Mouse (Mus musculus) stomach, embryonic 14.5 days (tissue): ENCODE data around the gene Zfp746. TPM values are rescaled to one million over a fixed set of nuclear protein-coding genes. Genes with fewer than 3 reads are reported as not detected.

Experiments used
- ATAC-seq: fragments of 200-750 bp; cut with Nextera tagmentation; 2 replicates; pipeline ENCODE4 v1.8.0; 2017; ENCODE audit warnings: low read depth, moderate TSS enrichment; ENCODE audit not compliant: insufficient number of reproducible peaks, insufficient read depth, low FRiP score
- H3K27ac ChIP-seq: fragments of 300-500 bp; sonication (generic); 2 replicates; pipeline ENCODE4 v1.5.1; 2014; ENCODE audit warnings: mild to moderate bottlenecking, low read length, moderate library complexity, mixed read lengths
- H3K27me3 ChIP-seq: fragments of 300-500 bp; sonication (generic); 2 replicates; pipeline ENCODE4 v1.6.1; 2014; ENCODE audit warnings: low read length, control low read depth, mixed read lengths; ENCODE audit not compliant: control insufficient read depth, insufficient read depth
- H3K36me3 ChIP-seq: fragments of 300-500 bp; sonication (generic); 2 replicates; pipeline ENCODE4 v1.6.1; 2014; ENCODE audit warnings: mild to moderate bottlenecking, control low read depth, low read length, moderate library complexity, mixed read lengths; ENCODE audit not compliant: control insufficient read depth, insufficient read depth
- H3K4me1 ChIP-seq: fragments of 300-500 bp; sonication (generic); 2 replicates; pipeline ENCODE4 v1.6.1; 2014; ENCODE audit warnings: low read length, control low read depth, mixed read lengths; ENCODE audit not compliant: control insufficient read depth, insufficient read depth
- H3K4me2 ChIP-seq: fragments of 300-500 bp; sonication (generic); replicated peaks from 2 replicates; pipeline ENCODE4 v1.6.1; 2014; ENCODE audit warnings: low read depth, low read length, control low read depth
- H3K4me3 ChIP-seq: fragments of 300-500 bp; sonication (generic); 2 replicates; pipeline ENCODE4 v1.5.1; 2014; ENCODE audit warnings: low read depth, low read length, control low read depth
- H3K9ac ChIP-seq: fragments of 300-500 bp; sonication (generic); replicated peaks from 2 replicates; pipeline ENCODE4 v1.6.1; 2014; ENCODE audit warnings: low read depth, mild to moderate bottlenecking, control low read depth, low read length, moderate library complexity, mixed read lengths
- H3K9me3 ChIP-seq: fragments of 300-500 bp; sonication (generic); 2 replicates; pipeline ENCODE4 v1.6.1; 2016; ENCODE audit warnings: low read depth, low read length, control low read depth; ENCODE audit not compliant: control insufficient read depth
- WGBS: fragments of 180-500 bp; shearing (Covaris S2); extraction: QIAGEN DNeasy Blood & Tissue Kit; methylation state at CpG from one replicate; pipeline ENCODE4 v1.1.7; 2014; 5-methylcytosine and 5-hydroxymethylcytosine counted together
- polyA plus RNA-seq: library from polyadenylated mRNA; unstranded; fragments of >200 nt; fragmentation: Nextera tagmentation; extraction: Ambion mirVana; gene quantifications from 2 replicates; pipeline ENCODE4 v1.2.1, GENCODE M21; 2014

The Zfp746 gene
- polyA plus RNA-seq, 1 experiment from 2014 or later, result 18.9 TPM

GRCm38 (mm10) chr6:48049273-48050065 lies 36.9 kb downstream of the Zfp746 start:
- Histone ChIP-seq H3K4me1 (peaks cover 6% of the 10 kb centered on the region; the same call in 1 of the 2 replicates), H3K27ac (no peak overlapping the region), H3K4me2 (peak overlapping the region; percentile 46), H3K4me3 (peak overlapping the region; percentile 83), H3K9ac (peak overlapping the region; percentile 77; the same call in 1 of the 2 replicates), H3K27me3 (no peaks in the 10 kb centered on the region), H3K9me3 (no peaks in the 10 kb centered on the region), H3K36me3 (peaks cover 1% of the 10 kb centered on the region; the same call in 1 of the 2 replicates)
- no peak for ATAC-seq
- 51% methylated on average over 9 of the region's 9 CpGs for WGBS

- ATAC-seq, result peak; percentile 92
- H3K9me3 ChIP-seq, result no peaks in the 10 kb centered on the region
- H3K9ac ChIP-seq, result peak within 1 kb of the TSS; percentile 77
- WGBS, result under 1% methylated on average over 80 of the region's 82 CpGs
- peak within 1 kb of the TSS; percentile 85 for H3K27ac ChIP-seq
- peaks cover 6% of the 10 kb centered on the region; the same call in 1 of the 2 replicates for H3K4me1 ChIP-seq
- H3K27me3 ChIP-seq, result no peaks in the 10 kb centered on the region
- H3K4me2 ChIP-seq, result peak within 1 kb of the TSS; percentile 79
- peak within 1 kb of the TSS; percentile 83 for H3K4me3 ChIP-seq
- peaks cover 9% of the 10 kb centered on the region for H3K36me3 ChIP-seq
These were observed 37.7 kb downstream of the Zfp746 start, which contains the start of gene Zfp777 for GRCm38 (mm10) chr6:48048426-48049272. TSS of gene Zfp777 (minus strand) at chr6:48048911.

- no peaks in the 10 kb centered on the region for H3K9me3 ChIP-seq
- no peaks in the 10 kb centered on the region for H3K27me3 ChIP-seq
- peak overlapping the region; percentile 83 for H3K4me3 ChIP-seq
- H3K27ac ChIP-seq, result peak overlapping the region; percentile 85; the same call in 1 of the 2 replicates
- peak; percentile 48 for ATAC-seq
- peaks cover 18% of the 10 kb centered on the region for H3K36me3 ChIP-seq
- WGBS, result under 1% methylated on average over 114 of the region's 150 CpGs
- H3K4me2 ChIP-seq, result peak overlapping the region; percentile 79
- peaks cover 6% of the 10 kb centered on the region; the same call in 1 of the 2 replicates for H3K4me1 ChIP-seq
- peak overlapping the region; percentile 77 for H3K9ac ChIP-seq
These were observed 38.7 kb downstream of the Zfp746 start for GRCm38 (mm10) chr6:48047450-48048351.

- peaks cover 19% of the 10 kb centered on the region for H3K36me3 ChIP-seq
- H3K4me2 ChIP-seq, result peak overlapping the region; percentile 79
- peaks cover 6% of the 10 kb centered on the region; the same call in 1 of the 2 replicates for H3K4me1 ChIP-seq
- H3K9me3 ChIP-seq, result no peaks in the 10 kb centered on the region
- no peaks in the 10 kb centered on the region for H3K27me3 ChIP-seq
- WGBS, result 4% methylated on average over 12 of the region's 12 CpGs
- peak overlapping the region; percentile 83 for H3K4me3 ChIP-seq
- no peak overlapping the region for H3K27ac ChIP-seq
- ATAC-seq, result no peak
- H3K9ac ChIP-seq, result peak overlapping the region; percentile 77
These were observed 39.3 kb downstream of the Zfp746 start for GRCm38 (mm10) chr6:48047114-48047449.

- Histone ChIP-seq H3K4me3 (no peak overlapping the region), H3K27me3 (no peaks in the 10 kb centered on the region), H3K27ac (no peak overlapping the region), H3K4me2 (no peak overlapping the region), H3K9ac (no peak overlapping the region), H3K36me3 (peaks cover 71% of the 10 kb centered on the region), H3K4me1 (no peaks in the 10 kb centered on the region), H3K9me3 (no peaks in the 10 kb centered on the region)
- no peak for ATAC-seq
These were observed 53.7 kb downstream of the Zfp746 start for GRCm38 (mm10) chr6:48032661-48033060.

- no peak for ATAC-seq
These were observed 60.3 kb downstream of the Zfp746 start for GRCm38 (mm10) chr6:48025905-48026660.

GRCm38 (mm10) chr6:48024994-48025345 lies 61.4 kb downstream of the Zfp746 start:
- Histone ChIP-seq H3K9ac (no peak overlapping the region), H3K27me3 (no peaks in the 10 kb centered on the region), H3K4me1 (no peaks in the 10 kb centered on the region), H3K9me3 (peaks cover 26% of the 10 kb centered on the region), H3K36me3 (peaks cover 69% of the 10 kb centered on the region), H3K4me2 (no peak overlapping the region), H3K4me3 (no peak overlapping the region), H3K27ac (no peak overlapping the region)
- no peak for ATAC-seq
- 83% methylated on average over 21 of the region's 21 CpGs for WGBS

More at GRCm38 (mm10) chr6:48025905-48026660, 60.3 kb downstream of the Zfp746 start:
- Histone ChIP-seq H3K4me3 (no peak overlapping the region), H3K27ac (no peak overlapping the region), H3K36me3 (peaks cover 74% of the 10 kb centered on the region), H3K4me2 (no peak overlapping the region), H3K9me3 (peaks cover 26% of the 10 kb centered on the region), H3K9ac (no peak overlapping the region), H3K4me1 (no peaks in the 10 kb centered on the region), H3K27me3 (no peaks in the 10 kb centered on the region)
- WGBS, result 88% methylated on average over 10 of the region's 10 CpGs
